Mouse (Mus musculus): ENCODE data around the gene Trim8. TPM values are rescaled to one million over a fixed set of nuclear protein-coding genes. Genes with fewer than 3 reads are reported as not detected.

Trim8 gene
- polyA plus RNA-seq, 1 experiment from 2014 or later, result 22.0 TPM

DNA sequence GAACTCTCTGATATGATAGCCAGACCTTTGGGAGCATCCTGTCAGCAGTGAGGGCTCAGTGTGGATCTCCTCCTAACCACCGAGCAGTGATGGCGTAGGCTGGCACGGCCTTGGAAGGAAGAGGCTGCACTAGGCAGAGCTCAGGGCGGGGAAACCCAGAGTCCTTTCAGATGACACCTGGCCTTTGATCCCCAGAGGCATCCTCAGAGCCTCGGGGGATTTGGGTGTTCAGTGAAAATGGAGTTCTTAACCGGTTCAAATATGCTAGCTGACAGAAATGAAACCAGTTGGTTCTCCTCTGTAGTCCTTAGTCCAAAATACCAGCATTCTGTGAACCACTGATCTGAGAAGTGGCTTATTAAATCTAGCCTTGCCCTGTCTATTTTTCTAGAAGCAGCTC is 35.3 kb upstream of the Trim8 start:
- 66% methylated on average over 6 of the region's 6 CpGs for WGBS

GRCm38 (mm10) chr19:46467051-46467503 is 34.4 kb upstream of the Trim8 start:
- no peak for DNase-seq (ENCODE audit: low spot score)
- H3K36me3 ChIP-seq, result peaks cover 28% of the 10 kb centered on the region
- no peak overlapping the region for H3K4me3 ChIP-seq
- no peaks in the 10 kb centered on the region for H3K27me3 ChIP-seq (ENCODE audit: insufficient read depth, poor library complexity, severe bottlenecking)
- no peaks in the 10 kb centered on the region for H3K9me3 ChIP-seq
- H3K4me1 ChIP-seq, result peaks cover 60% of the 10 kb centered on the region
- WGBS, result 82% methylated on average over 3 of the region's 3 CpGs
- H3K27ac ChIP-seq, result 0 out of 2 replicates have a peak overlapping the region, but pooled peaks have one; percentile 23

More for the DNA sequence above, 35.3 kb upstream of the Trim8 start:
- DNase-seq (ENCODE audit: low spot score), result no peak
- Histone ChIP-seq H3K9me3 (no peaks in the 10 kb centered on the region), H3K4me1 (peaks cover 51% of the 10 kb centered on the region), H3K27ac (peak overlapping the region; percentile 42), H3K27me3 (ENCODE audit: insufficient read depth, poor library complexity, severe bottlenecking) (no peaks in the 10 kb centered on the region), H3K36me3 (peaks cover 36% of the 10 kb centered on the region), H3K4me3 (no peak overlapping the region)

DNA sequence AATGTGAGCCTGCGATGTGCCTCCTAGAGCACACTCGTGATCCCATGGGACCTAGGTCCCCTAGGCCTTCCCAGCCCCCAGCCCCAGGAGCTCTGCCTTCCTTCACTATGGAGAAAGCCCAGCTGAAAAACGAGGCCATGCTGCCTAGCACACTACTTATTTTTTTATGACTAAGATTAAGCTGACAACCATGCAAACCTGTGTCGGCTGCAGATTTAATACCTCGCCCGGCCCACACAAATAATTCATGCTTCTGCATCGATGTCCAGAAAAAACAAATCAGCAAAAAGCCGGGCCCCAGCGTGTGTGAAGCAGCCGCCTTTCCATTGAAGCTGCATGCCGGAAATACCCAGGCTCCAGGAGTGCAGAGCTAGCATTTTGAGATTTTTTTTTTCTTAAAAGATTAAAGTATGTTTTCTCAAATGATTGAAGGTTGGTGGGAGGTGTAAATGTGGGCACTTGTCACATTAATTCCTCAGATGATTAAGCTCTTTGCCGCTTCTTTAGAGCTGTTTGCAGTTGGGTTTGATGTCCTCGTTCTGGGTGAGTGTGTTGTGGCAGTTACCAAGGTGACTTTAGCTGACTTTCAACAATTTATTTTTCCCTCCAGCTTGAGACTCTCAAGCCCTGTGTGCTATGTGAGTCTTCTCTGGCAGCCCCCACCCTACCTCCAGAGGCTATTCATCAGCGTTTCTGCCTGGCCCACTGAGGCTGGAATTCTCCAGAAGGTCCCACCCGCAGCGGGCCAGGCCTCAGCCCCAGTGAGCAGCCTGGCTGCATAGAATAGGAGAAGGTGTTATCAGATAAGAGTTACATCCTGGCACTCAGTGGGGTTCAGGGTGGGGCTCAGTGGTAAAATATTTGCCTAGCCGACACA is 30.9 kb upstream of the Trim8 start:
- peak overlapping the region; percentile 84 for H3K27ac ChIP-seq
- H3K27me3 ChIP-seq (ENCODE audit: insufficient read depth, poor library complexity, severe bottlenecking), result no peaks in the 10 kb centered on the region
- DNase-seq (ENCODE audit: low spot score), result no peak
- H3K9me3 ChIP-seq, result no peaks in the 10 kb centered on the region
- peaks cover 40% of the 10 kb centered on the region for H3K36me3 ChIP-seq
- H3K4me3 ChIP-seq, result no peak overlapping the region
- 38% methylated on average over 17 of the region's 17 CpGs for WGBS
- peaks cover 69% of the 10 kb centered on the region for H3K4me1 ChIP-seq

DNA sequence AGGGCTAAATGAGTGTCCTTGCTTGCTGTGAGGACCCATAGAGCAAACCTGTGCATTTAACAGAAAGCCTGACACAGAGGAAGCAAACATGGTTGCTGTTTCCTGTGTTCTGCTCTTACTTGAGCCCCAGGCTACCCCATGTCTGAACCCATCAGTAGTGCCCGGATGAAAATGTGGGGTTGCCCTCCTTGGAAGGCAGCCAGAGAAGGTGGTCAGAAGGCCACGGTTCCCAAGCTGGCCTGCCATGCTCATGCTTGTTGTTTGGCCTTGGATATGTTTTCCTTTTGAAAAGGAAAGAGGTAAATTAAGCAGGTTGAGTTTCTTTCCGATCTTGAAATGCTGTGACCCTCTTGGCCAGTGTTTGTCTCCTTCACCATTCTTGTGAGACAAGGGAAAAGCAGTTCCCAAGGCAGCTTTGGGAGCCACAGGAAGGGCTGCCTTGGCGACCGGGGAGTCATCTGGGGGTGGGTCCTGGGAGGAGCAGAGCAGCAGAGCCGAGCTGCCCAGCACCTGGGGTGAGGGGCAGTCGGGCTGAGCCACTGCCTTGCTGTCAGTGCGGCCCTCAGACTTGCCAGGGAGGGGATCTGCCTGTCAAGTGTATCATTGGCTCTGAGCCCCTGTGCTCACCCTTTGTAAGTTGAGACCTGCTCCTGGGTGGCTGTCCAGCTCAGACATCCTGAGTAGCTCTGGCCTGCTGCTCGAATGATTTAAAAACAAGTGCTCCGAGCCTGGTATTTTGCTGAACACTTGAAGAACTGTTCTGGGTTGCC is 30.0 kb upstream of the Trim8 start:
- Histone ChIP-seq H3K4me1 (peaks cover 66% of the 10 kb centered on the region), H3K4me3 (peak overlapping the region; percentile 3; the same call in 1 of the 2 replicates), H3K36me3 (peaks cover 44% of the 10 kb centered on the region), H3K9me3 (no peaks in the 10 kb centered on the region), H3K27ac (peak overlapping the region; percentile 84), H3K27me3 (ENCODE audit: insufficient read depth, poor library complexity, severe bottlenecking) (no peaks in the 10 kb centered on the region)
- 7% methylated on average over 10 of the region's 10 CpGs for WGBS
- no peak for DNase-seq (ENCODE audit: low spot score)

DNA sequence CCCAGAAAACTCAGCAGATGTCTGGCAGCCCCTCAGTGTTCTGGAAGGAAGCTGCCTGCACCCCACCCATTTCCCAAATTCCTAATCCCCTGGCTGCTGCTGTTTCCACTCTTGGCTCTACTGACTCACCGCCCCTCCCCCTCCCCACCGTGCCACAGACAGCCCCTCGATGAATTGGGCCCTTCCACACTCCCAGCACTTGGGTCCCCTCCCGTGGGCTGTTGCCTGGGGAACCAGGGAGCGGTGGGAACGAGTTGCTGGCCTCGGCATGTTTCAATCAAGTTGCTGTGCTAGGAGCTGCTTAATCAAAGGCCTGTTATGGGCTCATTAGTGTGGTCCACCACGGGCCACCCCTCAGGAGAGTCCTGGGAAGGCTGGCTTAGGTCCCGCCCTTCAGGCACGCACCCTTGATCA is 24.1 kb upstream of the Trim8 start:
- Histone ChIP-seq H3K9me3 (no peaks in the 10 kb centered on the region), H3K4me3 (no peak overlapping the region), H3K27me3 (ENCODE audit: insufficient read depth, poor library complexity, severe bottlenecking) (no peaks in the 10 kb centered on the region), H3K4me1 (peaks cover 73% of the 10 kb centered on the region), H3K36me3 (peaks cover 55% of the 10 kb centered on the region), H3K27ac (peak overlapping the region; percentile 87)
- WGBS, result 47% methylated on average over 10 of the region's 10 CpGs
- DNase-seq (ENCODE audit: low spot score), result peak; percentile 72

- Histone ChIP-seq H3K4me3 (0 out of 2 replicates have a peak overlapping the region, but pooled peaks have one; percentile 24), H3K27ac (peak overlapping the region; percentile 87), H3K9me3 (no peaks in the 10 kb centered on the region), H3K27me3 (ENCODE audit: insufficient read depth, poor library complexity, severe bottlenecking) (no peaks in the 10 kb centered on the region), H3K4me1 (peaks cover 76% of the 10 kb centered on the region), H3K36me3 (peaks cover 54% of the 10 kb centered on the region)
- peak; percentile 73 for DNase-seq (ENCODE audit: low spot score)
- 71% methylated on average over 4 of the region's 4 CpGs for WGBS
These were observed 23.3 kb upstream of the Trim8 start for GRCm38 (mm10) chr19:46478242-46478641.

- Histone ChIP-seq H3K27ac (peak overlapping the region; percentile 87), H3K36me3 (peaks cover 51% of the 10 kb centered on the region), H3K27me3 (ENCODE audit: insufficient read depth, poor library complexity, severe bottlenecking) (no peaks in the 10 kb centered on the region), H3K4me3 (peak overlapping the region; percentile 29; the same call in 1 of the 2 replicates), H3K9me3 (no peaks in the 10 kb centered on the region), H3K4me1 (peaks cover 78% of the 10 kb centered on the region)
- DNase-seq (ENCODE audit: low spot score), result peak; percentile 90
- 24% methylated on average over 5 of the region's 5 CpGs for WGBS
These were observed 22.7 kb upstream of the Trim8 start for GRCm38 (mm10) chr19:46478826-46479225.

DNA sequence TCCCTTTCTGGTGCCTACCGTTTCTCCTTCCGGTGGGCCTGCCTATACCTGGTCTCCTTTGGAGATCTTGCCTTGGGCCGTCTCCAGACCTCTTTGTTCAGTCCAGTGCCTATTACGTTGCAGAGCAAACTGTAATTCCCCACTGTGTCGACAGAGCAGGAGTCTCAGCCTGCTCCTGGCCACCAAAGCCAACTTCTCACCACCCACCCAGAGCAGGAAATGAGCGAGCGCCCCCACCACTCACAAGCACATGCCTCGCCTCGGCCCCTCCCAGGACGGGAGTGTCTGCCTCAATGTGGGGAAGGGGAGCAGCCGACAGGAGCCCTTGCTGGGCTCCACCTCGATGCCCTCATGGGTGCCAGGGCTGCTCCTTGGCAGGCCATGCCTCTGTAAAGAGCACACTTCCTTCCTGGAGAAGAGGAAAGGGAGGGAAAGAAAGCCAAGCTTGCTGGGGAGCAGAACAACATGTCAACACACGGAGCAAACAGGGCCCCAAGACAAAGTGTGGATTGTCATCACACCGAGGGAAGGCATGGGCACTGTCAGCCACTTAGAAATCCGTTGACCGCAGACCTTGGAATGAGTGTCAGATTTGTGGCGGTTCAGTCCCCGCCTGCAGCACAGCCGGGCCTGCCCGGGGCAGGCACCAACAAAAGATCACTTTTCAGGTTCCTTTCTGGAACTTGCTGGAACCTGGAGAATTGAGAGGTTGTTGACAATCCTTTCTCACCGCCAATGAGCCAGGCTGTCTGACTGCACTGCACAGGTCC is 22.0 kb upstream of the Trim8 start:
- no peaks in the 10 kb centered on the region for H3K9me3 ChIP-seq
- H3K27ac ChIP-seq, result peak overlapping the region; percentile 87
- no peaks in the 10 kb centered on the region for H3K27me3 ChIP-seq (ENCODE audit: insufficient read depth, poor library complexity, severe bottlenecking)
- 39% methylated on average over 21 of the region's 21 CpGs for WGBS
- peaks cover 85% of the 10 kb centered on the region for H3K4me1 ChIP-seq
- peak; percentile 75 for DNase-seq (ENCODE audit: low spot score)
- peak overlapping the region; percentile 29; the same call in 1 of the 2 replicates for H3K4me3 ChIP-seq
- peaks cover 48% of the 10 kb centered on the region for H3K36me3 ChIP-seq

DNA sequence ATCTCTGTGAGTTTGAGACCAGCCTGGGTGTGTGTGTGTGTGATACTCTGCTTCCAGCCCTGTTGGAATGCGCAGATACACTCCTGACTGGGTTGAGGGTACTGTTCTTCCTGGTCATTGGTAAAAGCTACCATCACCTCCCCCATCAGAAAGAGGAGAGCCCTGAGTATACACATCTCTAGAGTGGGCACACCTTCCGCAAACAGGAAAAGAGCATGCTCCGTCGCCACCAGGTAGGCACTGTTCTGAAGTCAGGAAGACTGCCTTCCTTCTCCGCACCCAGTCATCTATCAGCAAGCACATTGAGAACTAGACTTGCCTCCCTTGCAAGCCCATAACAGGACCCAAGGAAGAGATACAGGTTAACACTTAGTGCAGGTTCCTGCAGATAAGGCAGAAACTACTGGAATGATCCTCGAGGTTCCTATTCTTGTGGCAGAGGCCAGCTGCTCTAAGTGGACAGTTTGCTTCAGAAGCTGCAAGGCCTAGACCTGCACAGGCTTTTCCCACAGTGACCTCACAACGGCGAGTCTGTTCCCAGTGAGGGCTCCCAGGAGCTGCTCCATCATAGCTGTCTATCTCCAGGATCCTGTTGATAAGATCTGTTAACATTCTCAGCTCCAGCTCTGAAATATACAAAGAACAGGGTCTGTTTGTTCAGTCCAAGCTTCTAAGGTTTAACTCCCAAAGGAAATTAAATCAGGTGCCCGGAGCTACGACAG is 20.7 kb upstream of the Trim8 start:
- Histone ChIP-seq H3K9me3 (no peaks in the 10 kb centered on the region), H3K4me1 (peaks cover 92% of the 10 kb centered on the region), H3K27me3 (ENCODE audit: insufficient read depth, poor library complexity, severe bottlenecking) (no peaks in the 10 kb centered on the region), H3K27ac (peak overlapping the region; percentile 87; the same call in 1 of the 2 replicates), H3K4me3 (no peak overlapping the region), H3K36me3 (peaks cover 40% of the 10 kb centered on the region)
- WGBS, result 62% methylated on average over 10 of the region's 10 CpGs
- DNase-seq (ENCODE audit: low spot score), result peak; percentile 75

GRCm38 (mm10) chr19:46481352-46481751 is 20.1 kb upstream of the Trim8 start:
- no peak for DNase-seq (ENCODE audit: low spot score)
- H3K27me3 ChIP-seq (ENCODE audit: insufficient read depth, poor library complexity, severe bottlenecking), result no peaks in the 10 kb centered on the region
- peaks cover 96% of the 10 kb centered on the region for H3K4me1 ChIP-seq
- no peak overlapping the region for H3K4me3 ChIP-seq
- peak overlapping the region; percentile 69 for H3K27ac ChIP-seq
- peaks cover 41% of the 10 kb centered on the region for H3K36me3 ChIP-seq
- no peaks in the 10 kb centered on the region for H3K9me3 ChIP-seq
- WGBS, result 34% methylated on average over 3 of the region's 3 CpGs

GRCm38 (mm10) chr19:46481756-46482155 is 19.7 kb upstream of the Trim8 start:
- peak overlapping the region; percentile 69 for H3K27ac ChIP-seq
- H3K27me3 ChIP-seq (ENCODE audit: insufficient read depth, poor library complexity, severe bottlenecking), result no peaks in the 10 kb centered on the region
- no peak for DNase-seq (ENCODE audit: low spot score)
- no peak overlapping the region for H3K4me3 ChIP-seq
- peaks cover 100% of the 10 kb centered on the region for H3K4me1 ChIP-seq
- no peaks in the 10 kb centered on the region for H3K9me3 ChIP-seq
- WGBS, result 16% methylated on average over 4 of the region's 4 CpGs
- H3K36me3 ChIP-seq, result peaks cover 41% of the 10 kb centered on the region
